Mouse (Mus musculus) heart, postnatal 10 days (tissue): ENCODE results near the gene Gm49318. TPM values are rescaled to one million over a fixed set of nuclear protein-coding genes. Genes with fewer than 3 reads are reported as not detected.

Experiments
- DNase-seq, 2 experiments: peaks; one replicate each; pipeline ENCODE4 v3.0.0; 2021
- intact Hi-C: fragments of 180-260 bp; cut with DNase I; formaldehyde crosslinking; loops from one replicate; pipeline ENCODE4 v1.15.1; 2025
- microRNA-seq, 2 experiments: library from miRNA; unstranded; fragments of <30 nt; microRNA quantifications; one replicate each; pipeline ENCODE4 v1.2.0; 2022
- total RNA-seq, 2 experiments: library from RNA; stranded (reverse); gene quantifications; 2 replicates each; pipeline ENCODE4 v1.2.3; 2021

Gm49318 gene
- total RNA-seq, 2 experiments from 2014 or later, result 0.64 TPM; not detected in 1

DNA sequence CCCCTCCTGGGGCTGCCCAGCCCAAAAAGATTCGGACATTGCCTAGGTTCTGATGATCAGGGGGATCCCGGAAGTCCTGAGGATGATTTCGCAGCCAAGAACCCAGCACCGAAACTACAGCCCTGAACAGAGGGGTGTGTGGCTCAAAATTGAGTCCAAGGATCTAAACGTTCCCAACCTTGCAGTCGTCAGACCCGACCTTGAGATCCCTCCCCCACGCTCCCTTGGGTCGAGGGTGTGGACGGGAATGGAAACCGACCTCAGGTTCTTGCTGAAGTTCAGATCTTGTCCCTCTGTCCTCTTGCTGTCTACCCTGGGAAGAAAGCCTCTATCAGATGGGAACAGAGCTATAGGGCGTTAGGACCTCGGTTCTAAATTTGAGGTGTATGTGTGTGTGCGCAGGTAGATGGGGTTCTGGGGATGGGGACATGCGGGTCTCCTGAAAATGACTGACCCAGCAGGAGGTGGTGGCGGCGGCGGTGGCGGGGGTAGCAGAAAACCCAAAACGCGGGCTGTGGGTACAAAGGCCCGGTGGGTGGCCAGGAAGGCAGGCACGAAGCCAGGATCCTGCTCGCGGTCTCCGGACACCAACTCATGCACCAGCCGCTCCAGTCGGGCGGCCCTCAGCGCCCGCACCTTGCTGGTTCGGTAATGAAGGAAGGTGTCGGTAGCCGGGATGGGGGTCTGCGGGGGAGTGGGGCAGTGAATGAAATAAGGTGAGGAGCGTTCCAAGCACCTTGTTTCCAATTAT, 83.3 kb downstream of the Gm49318 start:
- intact Hi-C loops, result no loop called here
- no peak for DNase-seq

Small RNA genes within 50 kb of the gene (microRNA-seq; reads per million reads assigned to microRNA genes)
- gene Mir7084, result 0 to 0.70 reads per million in 2 experiments

Other genes with a start within 250 kb of the Gm49318 start
- gene Angptl8, start 235.7 kb downstream of the Gm49318 start, total RNA-seq, result under 1 TPM in 1 of 2 experiments, not detected in 1; 0.31 TPM
- 10 to 100 TPM; 63.0 to 66.5 TPM for gene Dock6, start 218.6 kb downstream of the Gm49318 start, total RNA-seq
- 10 to 100 TPM; 10.3 to 12.6 TPM for gene Rab3d, start 153.1 kb downstream of the Gm49318 start, total RNA-seq
- gene Ccdc159, start 143.8 kb downstream of the Gm49318 start, total RNA-seq, result 1 to 10 TPM in 1 of 2 experiments, under 1 TPM in 1; 0.74 to 1.0 TPM
- gene Tmem205, start 143.7 kb downstream of the Gm49318 start, total RNA-seq, result 10 to 100 TPM; 24.3 to 28.6 TPM
- 1 to 10 TPM; 2.2 to 2.4 TPM for gene Plppr2, start 134.2 kb downstream of the Gm49318 start, total RNA-seq
- 1 to 10 TPM; 8.7 TPM for gene Swsap1, start 115.5 kb downstream of the Gm49318 start, total RNA-seq
- gene Epor, start 107.8 kb downstream of the Gm49318 start, total RNA-seq, result 1 to 10 TPM; 3.1 to 4.0 TPM
- gene Rgl3, start 81.8 kb downstream of the Gm49318 start, total RNA-seq, result 1 to 10 TPM; 1.3 to 1.4 TPM
- not detected for gene Ccdc151, start 68.6 kb downstream of the Gm49318 start, total RNA-seq
- gene Prkcsh, start 68.5 kb downstream of the Gm49318 start, total RNA-seq, result 10 to 100 TPM; 67.7 to 73.7 TPM
- under 1 TPM; 0.26 to 0.47 TPM for gene Elavl3, start 19.2 kb downstream of the Gm49318 start, total RNA-seq
- gene Zfp653, start 117 bp upstream of the Gm49318 start, total RNA-seq, result 1 to 10 TPM; 5.9 to 7.3 TPM
- gene Ecsit, start 14.2 kb upstream of the Gm49318 start, total RNA-seq, result 10 to 100 TPM; 79.0 to 82.6 TPM
- 1 to 10 TPM; 8.2 to 9.7 TPM for gene Cnn1, start 28.0 kb upstream of the Gm49318 start, total RNA-seq
- 10 to 100 TPM; 43.5 to 44.0 TPM for gene Elof1, start 45.9 kb upstream of the Gm49318 start, total RNA-seq
- 1 to 10 TPM; 1.8 to 2.8 TPM for gene Acp5, start 64.5 kb upstream of the Gm49318 start, total RNA-seq
- 10 to 100 TPM; 35.3 to 35.6 TPM for gene Pigyl, start 85.6 kb upstream of the Gm49318 start, total RNA-seq
- under 1 TPM; 0.17 to 0.20 TPM for gene Zfp872, start 116.8 kb upstream of the Gm49318 start, total RNA-seq
- gene Zfp809, start 154.5 kb upstream of the Gm49318 start, total RNA-seq, result 10 to 100 TPM; 26.9 to 35.2 TPM
- gene Zfp599, start 188.6 kb upstream of the Gm49318 start, total RNA-seq, result 1 to 10 TPM in 1 of 2 experiments, under 1 TPM in 1; 0.97 to 1.2 TPM
- 10 to 100 TPM; 12.3 to 13.9 TPM for gene Zfp810, start 236.4 kb upstream of the Gm49318 start, total RNA-seq